Mouse (Mus musculus) brain, embryonic 14.5 days (tissue): ENCODE results near the gene Slc35f6. TPM values are rescaled to one million over a fixed set of nuclear protein-coding genes. Genes with fewer than 3 reads are reported as not detected.
"Not testable (repeated sequence)": the region's sequence is repeated elsewhere in the genome, so short reads cannot be mapped to it uniquely, and the experiment has no call there.

Source experiments
- DNase-seq: peaks from one replicate; pipeline ENCODE4 v3.0.0-alpha.2; 2011; ENCODE audit warnings: low read depth
- CTCF ChIP-seq: fragments of 200-500 bp; IDR thresholded peaks from 2 replicates; pipeline ENCODE4 v1.5.1; 2012; ENCODE audit warnings: inconsistent platforms, mild to moderate bottlenecking, moderate library complexity, borderline replicate concordance; ENCODE audit not compliant: insufficient read depth, insufficient read length; ENCODE audit errors: extremely low read depth
- POLR2A ChIP-seq: fragments of 200-500 bp; IDR thresholded peaks from 2 replicates; pipeline ENCODE4 v1.6.1; 2012; ENCODE audit warnings: mild to moderate bottlenecking, inconsistent platforms, borderline replicate concordance; ENCODE audit not compliant: poor library complexity, insufficient read depth, insufficient read length, severe bottlenecking; ENCODE audit errors: extremely low read depth
- polyA plus RNA-seq: library from polyadenylated mRNA; depleted of rRNA; stranded (reverse); fragments of >200 nt; gene quantifications from 2 replicates; pipeline ENCODE4 v1.2.3, GENCODE M21; 2012; rRNA removed

The Slc35f6 gene
- polyA plus RNA-seq, 1 experiment, result 44.4 TPM

DNA sequence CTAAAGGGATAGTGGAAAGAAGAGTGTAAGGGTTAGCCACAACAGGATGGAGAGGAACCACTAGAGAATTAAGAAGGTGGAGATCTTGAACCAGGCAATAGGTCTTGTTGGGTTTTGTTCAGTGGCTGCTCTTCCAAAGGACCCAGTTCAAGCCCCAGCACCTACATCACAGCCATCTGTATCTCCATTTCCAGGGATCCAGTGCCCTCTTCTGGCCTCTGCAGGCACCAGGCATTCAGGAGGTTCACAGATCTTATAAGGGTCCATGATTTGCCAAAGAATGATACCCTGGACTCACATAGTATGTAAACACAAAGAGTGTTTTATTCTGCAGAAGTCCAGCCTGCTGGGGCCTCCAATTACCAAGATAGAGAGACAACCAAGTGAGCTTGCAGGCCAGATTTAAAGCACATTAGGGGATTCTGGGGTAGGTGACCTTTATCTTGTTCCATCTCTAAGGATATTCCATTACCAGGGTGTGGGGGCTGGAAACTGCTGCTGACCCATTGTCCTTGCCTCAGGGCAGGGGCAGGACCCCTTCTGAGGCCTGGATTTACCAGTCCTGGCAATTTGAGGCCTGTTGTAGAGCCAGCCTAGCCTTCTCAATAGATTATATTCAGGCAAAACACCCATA, 35.4 kb downstream of the Slc35f6 start:
- peak; percentile 14 for DNase-seq
- peak; percentile 27; the same call in 1 of the 2 replicates for TF ChIP-seq CTCF
- no peak for TF ChIP-seq POLR2A

- no peak for DNase-seq
- TF ChIP-seq CTCF (peak; percentile 27; the same call in 1 of the 2 replicates), POLR2A (no peak)
Measured at GRCm38 (mm10) chr5:30683993-30684392, 36.3 kb downstream of the Slc35f6 start.

- DNase-seq, result peak; percentile 66
- TF ChIP-seq POLR2A (no peak), CTCF (peak; percentile 65; the same call in 1 of the 2 replicates)
Measured at GRCm38 (mm10) chr5:30686781-30687180, 39.0 kb downstream of the Slc35f6 start.

DNA sequence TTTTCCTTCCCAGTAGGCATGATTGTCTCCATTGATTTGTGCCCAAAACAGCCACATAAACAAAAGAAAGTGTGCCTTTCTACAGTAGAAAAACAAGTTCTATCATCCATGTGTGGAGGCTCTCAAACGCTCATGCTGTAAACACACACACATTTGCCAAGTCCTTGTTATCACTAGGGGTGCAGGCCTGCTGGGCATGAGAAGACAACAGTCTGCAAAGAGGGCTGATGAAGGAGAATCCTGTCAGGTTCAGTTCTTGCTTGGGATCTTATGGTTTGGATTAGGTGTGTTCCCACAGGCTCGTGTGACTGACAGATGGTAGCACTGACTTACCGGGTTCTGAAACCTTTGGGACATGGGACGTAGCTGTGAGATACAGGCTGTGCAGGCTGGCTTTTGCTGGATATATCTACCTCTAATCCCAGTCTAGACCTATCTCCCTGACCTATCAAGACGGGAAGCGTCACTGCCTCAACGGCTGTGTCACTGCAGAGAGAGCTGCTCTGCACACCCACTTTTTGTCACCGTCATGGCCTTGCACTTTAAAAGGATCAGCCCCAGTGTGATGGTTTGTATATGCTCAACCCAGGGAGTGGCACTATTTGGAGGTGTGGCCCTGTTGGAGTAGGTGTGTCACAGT, 52.7 kb downstream of the Slc35f6 start:
- TF ChIP-seq POLR2A (no peak), CTCF (no peak)

DNA sequence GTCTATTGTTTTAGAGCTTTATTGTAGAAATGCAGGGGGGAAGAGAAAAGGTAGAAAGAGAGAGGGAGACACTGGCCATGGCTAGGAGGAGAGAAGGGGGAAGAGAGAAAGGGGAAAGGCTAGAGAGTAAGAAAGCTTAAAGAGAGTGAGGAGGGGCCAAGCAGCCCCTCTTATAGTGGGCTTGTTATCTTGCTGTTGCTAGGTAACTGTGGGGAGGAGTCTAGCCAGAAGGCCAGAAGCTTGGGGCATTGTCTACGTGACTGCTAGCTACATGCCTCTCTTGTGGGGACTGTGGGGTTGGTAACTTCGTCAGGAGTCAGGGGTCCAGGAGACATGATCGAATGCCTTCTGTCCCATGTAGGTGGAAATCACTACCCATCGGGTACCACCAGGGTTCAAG, 53.6 kb downstream of the Slc35f6 start:
- DNase-seq, result not testable (repeated sequence)

More for the DNA sequence above, 52.7 kb downstream of the Slc35f6 start:
- no peak for DNase-seq

GRCm38 (mm10) chr5:30701866-30702265, 54.1 kb downstream of the Slc35f6 start:
- TF ChIP-seq CTCF (no peak), POLR2A (no peak)
- DNase-seq, result no peak

Other genes starting within 250 kb of the Slc35f6 start
- gene Otof, start 186.0 kb upstream of the Slc35f6 start, polyA plus RNA-seq, result 5.2 and 6.9 TPM in 2 replicates
- gene 1700001C02Rik, start 181.9 kb upstream of the Slc35f6 start, polyA plus RNA-seq, result 0.38 and 0.78 TPM in 2 replicates
- not detected in 2 replicates for gene Cib4, start 102.1 kb upstream of the Slc35f6 start, polyA plus RNA-seq
- gene Kcnk3, start 59.8 kb upstream of the Slc35f6 start, polyA plus RNA-seq, result 5.5 and 10.9 TPM in 2 replicates
- 55.9 and 105 TPM in 2 replicates for gene Cenpa, start 18.8 kb downstream of the Slc35f6 start, polyA plus RNA-seq
- gene Dpysl5, start 63.6 kb downstream of the Slc35f6 start, polyA plus RNA-seq, result 368 and 444 TPM in 2 replicates
- gene Mapre3, start 166.7 kb downstream of the Slc35f6 start, polyA plus RNA-seq, result 163 and 172 TPM in 2 replicates
- gene Tmem214, start 220.1 kb downstream of the Slc35f6 start, polyA plus RNA-seq, result 82.3 and 88.6 TPM in 2 replicates
- 70.9 and 72.1 TPM in 2 replicates for gene Agbl5, start 240.8 kb downstream of the Slc35f6 start, polyA plus RNA-seq